Mouse (Mus musculus) hematopoietic stem cell, adult 5-6 weeks (primary cell): ENCODE results near the gene Nipsnap3b. TPM values are rescaled to one million over a fixed set of nuclear protein-coding genes. Genes with fewer than 3 reads are reported as not detected.

ENCODE experiments used
- ATAC-seq, 2 experiments: fragments of 125-278 bp in 1 of 2; replicated peaks in 1 of 2; 2 replicates each; pipeline ENCODE4 v1.8.0; 2016 to 2017; ENCODE audit warnings: inconsistent platforms in 2 of 2, mild to moderate bottlenecking in 2 of 2, moderate number of reproducible peaks in 2 of 2, low read depth in 1 of 2, moderate TSS enrichment in 1 of 2; ENCODE audit not compliant: low FRiP score in 2 of 2, poor library complexity in 2 of 2, severe bottlenecking in 2 of 2, insufficient read depth in 1 of 2, low TSS enrichment in 1 of 2
- total RNA-seq: library from RNA; stranded (forward); fragments of 172-1452, 232-1000 nt; gene quantifications from 2 replicates; pipeline ENCODE4 v1.2.3, GENCODE M21; 2017

Gene Nipsnap3b
- total RNA-seq, 1 experiment from 2014 or later = 65.6 TPM

DNA sequence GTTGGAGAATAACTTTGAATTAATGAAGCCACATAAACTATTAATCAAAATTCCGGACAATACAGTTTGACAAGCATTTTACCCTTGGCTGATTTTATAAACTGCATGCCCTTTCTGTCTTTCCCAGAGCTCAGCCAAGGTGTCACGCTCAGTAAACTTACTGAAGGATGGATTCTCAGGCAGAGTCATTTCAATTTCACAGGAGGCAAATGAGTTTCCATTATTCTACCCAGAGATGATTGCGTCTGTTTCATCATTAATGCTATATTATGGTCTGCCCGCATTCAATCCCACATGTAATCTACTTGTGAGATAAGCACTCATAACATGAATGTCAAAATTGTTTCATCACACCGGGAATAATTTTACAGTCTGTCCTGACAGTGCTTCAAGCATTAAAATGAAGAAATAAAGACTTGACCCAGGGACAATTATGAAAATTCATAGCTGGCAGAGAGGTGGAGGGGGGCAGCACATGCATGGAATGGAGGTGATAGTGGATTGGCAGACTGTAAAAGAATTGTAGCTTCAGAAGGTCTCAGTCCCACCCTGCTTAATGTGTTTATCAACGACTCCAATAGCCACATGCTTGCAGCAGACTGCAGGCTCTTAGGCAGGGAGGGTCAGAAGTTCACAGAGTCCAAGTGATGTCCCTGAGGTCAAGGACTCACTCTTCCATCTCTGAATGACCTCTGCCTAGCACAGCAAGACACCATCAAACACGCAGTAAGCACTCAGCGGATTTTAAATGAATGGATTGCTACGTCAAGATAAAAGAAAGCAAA is 34.8 kb downstream of the Nipsnap3b start:
- ATAC-seq = no peak

DNA sequence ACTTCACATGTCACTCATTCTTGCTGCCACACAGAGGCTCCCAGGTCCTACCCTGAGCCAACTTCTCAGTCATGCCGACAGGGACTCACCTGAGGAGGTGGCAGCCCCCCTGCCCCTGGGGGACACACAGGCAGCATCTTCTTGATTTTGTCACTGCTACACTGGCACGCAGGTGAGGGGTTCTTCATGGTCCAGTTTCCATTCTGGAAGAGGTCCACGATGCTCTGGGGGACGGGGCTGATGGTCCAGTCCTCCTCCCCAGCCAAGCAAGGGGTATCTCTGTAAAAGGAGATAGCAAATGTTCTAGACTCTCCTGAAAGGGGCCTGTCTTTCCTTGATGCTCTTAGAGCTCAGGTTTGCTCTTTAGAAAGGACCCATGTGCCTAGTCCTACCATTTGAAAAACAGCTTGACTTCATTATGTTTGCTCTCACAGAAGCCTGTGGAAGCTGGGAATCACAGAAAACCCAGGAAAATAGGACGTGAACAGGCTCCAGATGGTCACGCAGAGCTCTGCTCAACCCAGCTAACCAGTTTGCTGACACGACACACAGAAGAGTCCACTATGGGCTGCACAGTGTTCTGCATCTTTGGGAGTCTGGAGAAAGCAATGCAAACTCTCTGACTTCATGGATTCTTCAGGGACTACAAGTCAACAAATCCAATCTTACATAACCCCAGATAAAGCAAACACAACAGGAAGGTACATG is 50.8 kb downstream of the Nipsnap3b start:
- no peak for ATAC-seq

Other genes starting within 250 kb of the Nipsnap3b start
- gene Olfr275, start 197.3 kb upstream of the Nipsnap3b start, total RNA-seq = not detected in 2 replicates
- not detected in 2 replicates for gene Olfr273, start 152.6 kb upstream of the Nipsnap3b start, total RNA-seq
- not detected in 2 replicates for gene Olfr272, start 92.7 kb upstream of the Nipsnap3b start, total RNA-seq
- not detected in 2 replicates for gene Olfr270, start 47.3 kb upstream of the Nipsnap3b start, total RNA-seq
- gene Nipsnap3a, start 22.6 kb upstream of the Nipsnap3b start, total RNA-seq = not detected in 2 replicates
- gene Abca1, start 148.0 kb downstream of the Nipsnap3b start, total RNA-seq = 14.6 and 22.5 TPM in 2 replicates